Mouse (Mus musculus) ES-E14 (cell line): ENCODE results near the gene Clmn.

Experiments
- CHD2 ChIP-seq: IDR thresholded peaks from 2 replicates; pipeline ENCODE4 v1.6.1; 2014; ENCODE audit warnings: mild to moderate bottlenecking, low read depth, low read length, inconsistent platforms
- HCFC1 ChIP-seq: IDR thresholded peaks from 2 replicates; pipeline ENCODE4 v1.6.1; 2012; ENCODE audit warnings: low read length, inconsistent platforms, borderline replicate concordance; ENCODE audit not compliant: insufficient read depth

DNA sequence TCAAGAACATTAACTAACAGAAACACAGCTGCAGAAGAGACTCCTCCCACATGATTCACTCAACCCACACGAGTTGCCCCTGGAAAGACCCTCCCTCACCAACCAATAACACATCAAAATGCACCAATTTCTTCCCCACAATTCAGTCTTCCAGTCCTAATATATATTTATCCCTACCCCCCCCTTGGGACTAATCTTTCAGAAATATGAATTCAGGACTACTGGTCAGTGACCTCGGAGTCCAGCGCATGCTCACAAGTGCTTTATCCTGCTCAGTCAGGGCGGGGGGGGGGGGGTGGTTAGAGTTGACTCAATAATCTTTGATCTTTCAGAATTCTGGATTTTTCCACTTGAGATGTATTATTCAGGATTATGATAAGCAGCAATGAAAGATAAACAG, 111.2 kb downstream of the Clmn start:
- TF ChIP-seq CHD2 (no peak), HCFC1 (no peak)
